Mouse (Mus musculus): ENCODE data around the gene Tas2r125.
"Not testable (repeated sequence)": the region's sequence is repeated elsewhere in the genome, so short reads cannot be mapped to it uniquely, and the experiment has no call there.

Gene Tas2r125

DNA sequence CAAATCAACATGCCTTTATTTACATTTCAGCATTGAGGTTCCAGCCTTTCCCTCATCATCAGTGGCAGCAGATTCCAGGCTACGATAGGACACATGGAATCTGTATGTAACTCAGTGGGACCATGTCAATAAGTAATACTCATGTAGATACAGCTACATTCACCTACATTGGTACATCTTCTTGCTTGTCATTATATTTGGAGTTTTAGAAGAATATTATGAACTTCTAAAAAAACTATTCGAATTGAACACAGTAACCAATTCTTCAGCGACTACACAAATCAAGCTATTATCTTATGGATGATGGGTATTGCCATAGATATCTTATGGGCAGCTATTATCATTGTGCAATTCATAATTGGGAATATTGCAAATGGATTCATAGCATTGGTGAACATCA is at the start of gene Tas2r125:
TSS of gene Tas2r125 (plus strand) at position 301 of the 400 bp plus-strand sequence.
- DNase-seq (ENCODE audit: low read depth, low spot score) = no peak

GRCm38 (mm10) chr6:132867708-132868107 is 41.7 kb upstream of the Tas2r125 start, which contains the start of gene Tas2r110:
Tas2r110 (plus strand) TSS chr6:132868008.
- DNase-seq (ENCODE audit: low read depth, low spot score) = no peak

DNA sequence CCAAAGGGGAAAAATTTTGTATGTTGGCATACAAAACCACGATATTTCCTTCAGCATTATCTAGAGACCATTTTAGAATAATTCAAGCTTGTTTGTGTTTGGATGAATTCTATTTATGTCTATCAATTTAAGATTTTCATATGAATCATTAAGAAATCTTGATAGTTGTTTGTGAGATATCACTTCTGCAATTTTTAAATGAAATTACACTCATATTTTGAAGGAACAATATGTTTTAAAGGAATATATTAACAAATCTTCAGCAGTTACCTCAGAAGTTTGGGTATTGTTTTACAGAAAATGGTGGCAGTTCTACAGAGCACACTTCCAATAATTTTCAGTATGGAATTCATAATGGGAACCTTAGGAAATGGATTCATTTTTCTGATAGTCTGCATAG is 16.7 kb upstream of the Tas2r125 start, which contains the start of gene Tas2r113:
TSS of gene Tas2r113 (plus strand) at position 301 of the 400 bp plus-strand sequence.
- no peak for DNase-seq (ENCODE audit: low read depth, low spot score)

DNA sequence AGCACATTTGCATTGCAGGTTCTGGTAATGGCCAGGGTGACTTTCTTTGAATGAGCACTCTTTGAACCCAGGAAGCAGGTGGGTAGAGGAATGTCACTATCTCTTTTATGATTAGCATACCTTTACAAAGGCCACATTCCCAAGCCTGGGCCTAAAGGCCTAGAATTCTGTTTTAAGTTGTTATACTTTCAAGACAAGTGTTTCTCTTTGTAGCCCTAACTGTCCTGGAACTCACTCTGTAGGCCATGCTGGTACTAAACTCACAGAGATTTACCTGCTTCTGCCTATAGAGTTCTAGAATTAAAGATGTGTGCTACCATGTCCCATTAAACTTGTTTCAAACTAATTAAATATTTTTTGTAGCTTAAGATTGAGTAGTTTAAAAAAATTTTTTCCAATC is 31.9 kb downstream of the Tas2r125 start:
- not testable (repeated sequence) for DNase-seq (ENCODE audit: low read depth, low spot score)

DNA sequence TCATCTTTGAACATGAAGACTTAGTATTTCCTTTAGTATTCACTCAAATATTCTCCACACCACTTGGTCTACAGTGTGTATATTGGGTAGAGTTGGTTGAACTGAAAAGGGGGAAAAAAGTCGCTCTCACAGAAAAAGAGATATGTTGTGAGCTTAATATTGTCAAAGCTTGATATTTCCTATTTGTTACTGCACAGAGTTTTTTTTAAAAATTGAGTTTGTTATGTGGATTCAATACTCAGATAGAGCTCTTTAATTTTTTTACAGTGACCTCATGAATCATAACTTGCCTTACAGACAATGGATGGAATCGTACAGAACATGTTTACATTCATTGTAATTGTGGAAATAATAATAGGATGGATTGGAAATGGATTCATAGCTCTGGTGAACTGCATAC is 41.4 kb downstream of the Tas2r125 start, which contains the start of gene Tas2r129:
TSS of gene Tas2r129 (plus strand) at position 301 of the 400 bp plus-strand sequence.
- no peak for DNase-seq (ENCODE audit: low read depth, low spot score)

DNA sequence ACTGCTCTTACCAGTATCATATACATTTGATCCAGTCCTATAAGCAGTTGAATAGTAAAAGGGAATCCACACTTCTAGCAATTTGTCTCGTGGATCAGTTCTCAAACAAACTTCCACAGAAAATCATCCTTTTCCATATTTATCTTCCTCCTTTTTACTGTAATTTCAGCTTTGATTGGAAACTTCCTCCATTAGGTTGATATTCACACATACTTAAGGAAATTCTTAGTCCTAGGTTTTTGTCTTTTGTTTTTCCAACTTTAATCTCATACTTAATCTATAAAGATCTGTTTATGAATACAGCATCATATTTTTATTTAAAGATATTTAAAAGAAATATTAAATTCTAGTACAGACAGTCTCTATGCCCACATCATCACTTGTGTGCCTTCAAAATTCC is 48.4 kb downstream of the Tas2r125 start, which contains the start of gene Tas2r131:
TSS of gene Tas2r131 (minus strand) at position 101 of the 400 bp plus-strand sequence.
- no peak for DNase-seq (ENCODE audit: low read depth, low spot score)

Measured in forelimb bud, embryonic 11.5 days (tissue).